Mouse (Mus musculus) olfactory bulb, adult 2 months (tissue): ENCODE data around the gene Mrps26. TPM values are rescaled to one million over a fixed set of nuclear protein-coding genes. Genes with fewer than 3 reads are reported as not detected.

Source experiments
- H3K27ac ChIP-seq: fragments of 200-500 bp; 2 replicates; pipeline ENCODE4 v1.5.1; 2012; ENCODE audit warnings: low read depth, low read length; ENCODE audit not compliant: insufficient read depth
- H3K4me1 ChIP-seq: fragments of 200-500 bp; 2 replicates; pipeline ENCODE4 v1.6.1; 2012; ENCODE audit warnings: low read length; ENCODE audit not compliant: control insufficient read depth, insufficient read depth
- H3K4me3 ChIP-seq: fragments of 200-500 bp; 2 replicates; pipeline ENCODE4 v1.5.1; 2012; ENCODE audit warnings: mild to moderate bottlenecking, low read depth, low read length, moderate library complexity; ENCODE audit not compliant: insufficient read depth
- CTCF ChIP-seq: fragments of 200-500 bp; IDR thresholded peaks from 2 replicates; pipeline ENCODE4 v1.5.1; 2012; ENCODE audit warnings: low read depth, mild to moderate bottlenecking, low read length, moderate library complexity; ENCODE audit not compliant: insufficient read depth
- POLR2A ChIP-seq: fragments of 200-500 bp; IDR thresholded peaks from 2 replicates; pipeline ENCODE4 v1.6.1; 2012; ENCODE audit warnings: mild to moderate bottlenecking, low read depth, low read length, moderate library complexity; ENCODE audit not compliant: insufficient read depth
- WGBS: fragments of 180-500 bp; shearing (Covaris S2); methylation state at CpG from one replicate; pipeline ENCODE4 v1.1.7; 2018; 5-methylcytosine and 5-hydroxymethylcytosine counted together
- polyA plus RNA-seq: library from polyadenylated mRNA; stranded (reverse); fragments of >200 nt; gene quantifications from 2 replicates; pipeline ENCODE4 v1.2.4, GENCODE M21; 2012; ENCODE audit warnings: low replicate concordance; ENCODE audit not compliant: missing spikeins, insufficient read depth, insufficient read length

Gene Mrps26
- polyA plus RNA-seq, 1 experiment = 295 TPM

DNA sequence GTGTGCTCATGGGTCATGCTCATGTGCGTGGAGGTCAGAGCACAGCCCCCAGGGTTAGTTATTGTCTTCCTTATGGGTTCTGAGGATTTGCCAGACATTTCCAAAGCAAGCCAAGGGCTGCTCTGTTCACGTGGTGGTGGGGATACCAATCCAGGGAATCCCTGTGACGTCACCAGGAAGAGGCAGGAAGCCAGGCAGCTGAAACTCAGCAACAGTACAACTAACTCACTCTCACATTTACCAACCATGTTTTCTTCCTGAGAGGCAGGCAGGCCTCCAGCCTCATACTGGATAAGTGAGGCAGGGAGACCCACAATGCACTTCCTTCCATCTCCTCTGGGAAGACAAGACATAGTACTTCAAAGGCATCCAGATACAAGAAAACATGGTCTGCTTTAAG, 34.9 kb downstream of the Mrps26 start:
- H3K27ac ChIP-seq = no peak overlapping the region
- H3K4me3 ChIP-seq = no peak overlapping the region
- WGBS = 61% methylated on average over 3 of the region's 3 CpGs
- H3K4me1 ChIP-seq = no peaks in the 10 kb centered on the region
- TF ChIP-seq POLR2A = no peak
- TF ChIP-seq CTCF = no peak

GRCm38 (mm10) chr2:130602195-130602594, 38.7 kb downstream of the Mrps26 start:
- Histone ChIP-seq H3K27ac (no peak overlapping the region), H3K4me1 (no peaks in the 10 kb centered on the region), H3K4me3 (no peak overlapping the region)
- no peak for TF ChIP-seq POLR2A
- no peak for TF ChIP-seq CTCF
- WGBS = 80% methylated on average over 4 of the region's 4 CpGs

- H3K27ac ChIP-seq = no peak overlapping the region
- H3K4me3 ChIP-seq = no peak overlapping the region
- TF ChIP-seq CTCF = no peak
- TF ChIP-seq POLR2A = no peak
- 59% methylated on average over 3 of the region's 3 CpGs for WGBS
- H3K4me1 ChIP-seq = no peaks in the 10 kb centered on the region
These were observed 49.5 kb downstream of the Mrps26 start for GRCm38 (mm10) chr2:130613091-130613490.

Other genes with a start within 250 kb of the Mrps26 start
- not detected in 2 replicates for gene Cpxm1, start 166.2 kb upstream of the Mrps26 start, polyA plus RNA-seq
- not detected in 2 replicates for gene Gm28372, start 158.5 kb upstream of the Mrps26 start, polyA plus RNA-seq
- not detected in 2 replicates for gene 1700020A23Rik, start 158.5 kb upstream of the Mrps26 start, polyA plus RNA-seq
- gene Tmem239, start 157.3 kb upstream of the Mrps26 start, polyA plus RNA-seq = not detected in 2 replicates
- gene Vps16, start 139.4 kb upstream of the Mrps26 start, polyA plus RNA-seq = not detected in 2 replicates
- not detected in 2 replicates for gene Pced1a, start 139.0 kb upstream of the Mrps26 start, polyA plus RNA-seq
- not detected in 2 replicates for gene Ptpra, start 113.5 kb upstream of the Mrps26 start, polyA plus RNA-seq
- gene Oxt, start 12.4 kb downstream of the Mrps26 start, polyA plus RNA-seq = not detected in 2 replicates
- not detected in 2 replicates for gene Avp, start 18.8 kb downstream of the Mrps26 start, polyA plus RNA-seq
- not detected in 2 replicates for gene Fastkd5, start 66.3 kb downstream of the Mrps26 start, polyA plus RNA-seq
- gene Ubox5, start 66.3 kb downstream of the Mrps26 start, polyA plus RNA-seq = not detected in 2 replicates
- not detected in 2 replicates for gene Lzts3, start 79.1 kb downstream of the Mrps26 start, polyA plus RNA-seq
- not detected in 2 replicates for gene Ddrgk1, start 100.9 kb downstream of the Mrps26 start, polyA plus RNA-seq
- not detected in 2 replicates for gene Itpa, start 103.9 kb downstream of the Mrps26 start, polyA plus RNA-seq
- not detected in 2 replicates for gene Slc4a11, start 133.8 kb downstream of the Mrps26 start, polyA plus RNA-seq